Mouse (Mus musculus) lung, postnatal 36 days (tissue): ENCODE measurements around the gene Creld2.
A peak's percentile ranks its signal among the peaks of the same experiment; 100 is the strongest.

Source experiments
- DNase-seq: peaks from one replicate; pipeline ENCODE4 v3.0.0; 2022; ENCODE audit warnings: mixed read lengths

Creld2 gene

DNA sequence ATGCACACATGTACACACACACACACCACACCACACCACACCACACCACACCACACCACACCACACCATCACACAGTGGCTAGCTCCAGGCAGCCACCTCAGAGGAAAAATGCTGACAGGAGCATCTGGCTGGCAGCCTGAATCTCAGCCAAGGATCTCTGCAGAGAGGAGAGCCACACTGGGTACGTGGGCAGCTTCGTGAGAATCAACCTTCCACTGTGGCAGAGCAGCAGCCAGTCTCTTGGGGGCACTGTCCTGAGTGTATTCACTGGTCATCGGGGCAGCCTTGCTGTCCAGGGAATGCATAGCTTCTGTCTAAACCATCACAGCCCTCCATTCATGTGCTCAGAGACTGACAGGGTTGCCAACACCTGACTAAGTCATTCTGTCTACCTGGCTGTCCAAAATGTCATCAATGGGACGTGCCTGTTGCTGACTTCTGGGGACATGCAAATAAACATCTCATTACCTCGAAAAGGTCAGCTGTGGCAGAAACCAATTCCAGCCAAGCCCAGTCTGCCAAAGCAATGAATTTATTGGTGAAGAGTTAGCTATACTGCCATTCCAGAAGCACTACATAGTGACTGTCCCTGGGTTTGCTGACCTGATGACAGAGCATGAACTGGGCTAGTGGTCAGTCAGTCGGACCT is 10.5 kb downstream of the Creld2 start:
- no peak for DNase-seq

DNA sequence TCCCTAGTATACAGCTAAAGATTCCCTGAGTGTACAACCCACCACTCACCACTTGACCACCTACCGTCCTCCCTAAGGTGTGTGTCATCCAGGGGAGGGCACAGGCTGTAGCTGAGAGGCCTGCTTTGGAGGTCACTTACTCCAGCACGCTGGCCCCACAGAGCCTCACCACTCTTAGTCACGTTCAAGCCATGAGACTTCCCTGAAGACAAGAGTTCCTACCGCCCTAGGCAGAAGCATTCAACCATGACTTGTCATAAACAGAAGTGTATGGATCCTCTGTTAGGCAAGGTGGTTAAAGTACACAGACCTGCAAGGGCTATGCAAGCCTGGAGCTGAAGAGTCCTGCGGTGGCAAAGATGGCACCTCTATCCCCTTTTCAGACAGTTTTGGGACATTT is 11.2 kb downstream of the Creld2 start:
- DNase-seq: no peak

DNA sequence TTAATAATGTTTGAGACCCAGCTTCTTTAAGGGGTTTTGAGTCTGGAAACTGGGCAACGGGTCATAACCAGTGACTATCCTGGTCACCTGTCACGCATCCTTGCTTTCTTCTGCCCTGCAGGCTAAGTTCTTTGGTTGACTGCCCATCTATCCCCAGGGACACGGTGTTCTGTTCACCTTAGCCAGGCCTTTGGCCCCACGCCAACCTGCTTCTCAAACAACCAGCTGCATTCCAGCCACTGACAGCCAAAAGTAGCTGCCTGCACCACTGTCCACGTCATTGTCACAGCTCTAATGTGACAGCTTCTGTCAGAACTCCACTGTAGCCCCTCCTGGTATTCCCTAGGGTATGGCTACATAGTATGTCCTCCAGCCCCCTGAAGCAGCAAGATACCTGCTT is 12.0 kb downstream of the Creld2 start:
- DNase-seq: peak; percentile 91

DNA sequence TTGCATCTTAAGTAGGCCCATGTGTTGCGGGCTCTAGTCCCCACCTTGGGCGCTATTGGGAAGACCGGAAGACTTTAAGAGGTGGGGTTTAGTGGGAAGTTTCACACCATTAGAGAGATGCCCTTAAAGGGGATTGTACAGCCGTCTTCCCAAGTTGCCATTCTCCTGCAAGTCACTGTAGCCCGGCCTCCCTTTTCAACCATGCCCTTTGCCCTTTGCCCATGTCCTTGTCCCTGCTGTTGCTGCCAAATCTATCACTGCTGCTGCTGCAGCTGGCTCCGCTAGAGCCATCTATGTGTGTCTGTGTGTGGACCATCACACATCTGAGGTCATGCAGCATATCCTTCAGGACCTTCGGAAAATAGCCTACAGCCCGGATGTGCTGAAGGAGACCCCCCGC is 13.1 kb downstream of the Creld2 start:
- no peak for DNase-seq

DNA sequence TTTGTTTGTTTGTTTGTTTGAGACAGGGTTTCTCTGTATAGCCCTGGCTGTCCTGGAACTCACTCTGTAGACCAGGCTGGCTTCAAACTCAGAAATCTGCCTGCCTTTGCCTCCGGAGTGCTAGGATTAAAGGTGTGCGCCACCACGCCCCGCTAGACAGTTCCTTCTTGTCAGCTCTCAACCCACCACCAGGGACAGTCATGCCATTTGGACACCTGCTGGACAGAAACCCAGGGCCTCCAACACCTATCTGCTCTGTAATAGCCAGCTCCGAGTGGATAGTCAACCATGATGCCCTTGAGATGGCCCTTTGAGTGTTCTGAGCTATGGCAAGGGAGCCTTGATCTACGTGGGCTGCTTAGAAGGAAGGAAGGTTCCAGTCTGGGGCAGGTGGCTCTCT is 16.6 kb downstream of the Creld2 start:
- DNase-seq: no peak

DNA sequence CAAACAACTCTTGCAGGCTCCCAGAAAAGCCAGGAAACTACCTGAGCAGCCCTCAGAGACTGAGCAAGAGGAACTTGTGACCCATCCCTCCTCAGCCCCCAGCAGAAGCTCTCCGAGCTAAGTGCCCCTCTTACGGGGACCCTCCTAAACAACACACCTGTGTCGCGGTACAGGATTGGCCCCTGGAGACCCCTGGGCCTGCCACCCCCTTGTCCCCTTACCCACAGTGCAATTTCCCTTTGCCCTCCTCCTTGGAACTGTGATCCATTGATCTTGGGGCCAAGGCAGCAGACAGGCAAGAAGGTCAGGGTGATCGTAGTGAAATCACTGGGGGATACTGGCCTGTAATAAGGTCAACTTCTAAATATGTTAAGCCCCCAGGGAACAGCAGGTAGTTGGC is 17.1 kb downstream of the Creld2 start:
- no peak for DNase-seq

DNA sequence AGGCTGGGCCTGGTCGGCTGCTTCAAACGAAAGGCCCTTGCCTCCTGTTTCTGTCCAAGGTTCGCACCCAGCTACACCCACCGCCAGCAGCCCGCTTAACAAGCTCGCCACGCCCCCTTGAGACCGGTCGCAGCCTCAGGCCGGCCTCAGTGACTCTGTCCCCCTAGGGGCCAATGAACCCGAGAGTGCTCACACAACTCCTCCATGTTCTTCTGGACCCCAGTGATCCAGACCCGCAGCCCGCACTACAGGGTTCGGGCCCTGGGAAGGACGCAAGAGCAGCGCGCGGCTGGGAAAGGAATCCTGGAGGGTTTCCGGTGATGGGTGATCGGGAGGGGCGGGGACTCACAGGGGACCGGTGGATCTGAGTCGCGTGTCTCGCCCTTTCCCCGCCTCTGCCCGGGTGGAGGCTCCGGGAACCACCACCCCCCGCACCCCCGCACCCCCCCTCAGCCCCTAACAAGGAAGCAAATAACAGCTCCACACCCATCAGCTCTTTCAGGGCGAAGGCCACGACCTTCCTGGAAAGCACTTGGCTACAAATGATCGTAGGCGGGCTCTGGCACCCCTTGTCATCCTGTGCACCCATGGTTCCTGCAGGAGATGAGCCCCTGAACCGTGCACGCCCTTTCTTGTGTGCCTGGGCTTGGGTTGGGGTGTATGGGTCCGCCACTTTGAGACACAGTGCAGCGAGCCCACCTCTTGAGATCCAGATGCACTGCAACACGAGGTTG is 17.9 kb downstream of the Creld2 start:
- DNase-seq: peak; percentile 90

DNA sequence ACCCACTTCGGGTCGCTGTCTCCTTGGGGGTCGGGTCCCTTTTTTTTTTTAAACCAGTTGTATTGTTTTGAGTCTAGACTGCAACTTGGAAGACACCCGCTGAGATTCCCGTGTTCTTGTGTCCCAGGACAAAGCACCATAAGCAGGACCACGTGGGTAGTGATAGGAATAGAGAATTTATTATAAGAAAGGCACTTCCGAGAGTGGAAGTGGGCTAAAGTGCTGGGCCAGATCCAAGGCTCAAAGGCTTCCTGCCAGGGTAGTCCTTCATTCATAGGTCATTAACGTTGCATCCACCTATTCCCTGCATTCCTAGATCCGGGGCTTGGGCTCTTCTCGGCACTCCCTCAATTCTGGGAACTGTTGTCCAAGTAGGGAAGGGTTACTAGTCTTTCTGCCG is 18.5 kb downstream of the Creld2 start:
- peak; percentile 71 for DNase-seq

DNA sequence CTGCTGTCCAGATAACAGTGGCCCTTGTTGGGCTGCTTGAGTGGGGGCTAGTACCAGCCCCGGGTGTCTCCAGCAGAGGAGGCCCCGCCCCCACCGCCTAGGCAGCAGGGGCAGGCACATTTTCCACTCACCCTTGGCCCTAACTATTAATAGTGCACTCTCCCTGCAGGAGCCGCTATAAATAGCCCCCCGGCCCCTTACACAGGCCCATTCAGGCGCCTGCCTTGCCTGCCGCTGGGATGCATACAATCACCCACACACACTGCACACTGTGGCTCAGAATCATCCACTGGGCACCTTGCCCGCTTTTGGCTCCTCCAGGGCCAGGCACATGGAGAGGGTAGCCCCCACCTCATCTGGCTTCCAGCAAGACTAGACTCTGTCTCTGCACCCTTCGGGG is 19.8 kb downstream of the Creld2 start:
- DNase-seq: peak; percentile 63

DNA sequence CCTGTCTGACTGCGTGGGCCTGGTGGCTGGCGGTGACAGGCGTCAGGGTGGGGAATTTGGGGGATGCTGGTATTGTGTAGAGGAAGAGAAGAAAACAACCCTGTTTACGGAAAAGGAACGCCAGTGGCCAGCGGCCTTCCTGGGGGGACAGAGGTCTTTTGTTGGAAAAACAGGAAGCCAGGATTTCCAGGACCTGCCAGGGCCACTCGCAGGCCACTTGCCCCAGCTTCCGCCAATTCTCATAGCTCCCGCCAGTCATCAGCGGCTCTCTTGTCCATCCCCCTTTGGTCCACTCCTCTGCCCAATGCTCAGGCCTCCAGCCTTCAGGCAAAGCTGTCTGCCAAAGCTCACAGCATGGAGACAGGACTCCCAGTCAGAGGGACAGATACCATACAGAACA is 20.7 kb downstream of the Creld2 start:
- DNase-seq: peak; percentile 82

DNA sequence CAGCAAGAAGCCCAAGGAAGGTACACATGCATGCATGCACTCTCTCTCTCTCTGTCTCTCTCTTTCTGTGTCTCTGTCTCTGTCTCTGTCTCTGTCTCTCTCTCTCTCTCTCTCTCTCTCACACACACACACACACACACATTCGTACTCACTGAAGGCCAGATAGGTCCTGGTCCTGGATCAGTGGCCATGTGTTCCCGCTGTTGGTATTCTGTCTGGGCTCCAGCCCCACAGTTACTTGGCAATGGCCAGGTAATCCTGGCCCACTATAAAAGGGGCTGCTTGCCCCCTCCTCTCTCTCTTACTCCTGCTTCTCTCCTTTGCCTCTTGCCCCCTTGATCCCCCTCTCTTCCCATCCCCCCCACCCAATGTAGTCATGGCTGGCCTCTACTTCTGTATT is 21.7 kb downstream of the Creld2 start:
- no peak for DNase-seq

DNA sequence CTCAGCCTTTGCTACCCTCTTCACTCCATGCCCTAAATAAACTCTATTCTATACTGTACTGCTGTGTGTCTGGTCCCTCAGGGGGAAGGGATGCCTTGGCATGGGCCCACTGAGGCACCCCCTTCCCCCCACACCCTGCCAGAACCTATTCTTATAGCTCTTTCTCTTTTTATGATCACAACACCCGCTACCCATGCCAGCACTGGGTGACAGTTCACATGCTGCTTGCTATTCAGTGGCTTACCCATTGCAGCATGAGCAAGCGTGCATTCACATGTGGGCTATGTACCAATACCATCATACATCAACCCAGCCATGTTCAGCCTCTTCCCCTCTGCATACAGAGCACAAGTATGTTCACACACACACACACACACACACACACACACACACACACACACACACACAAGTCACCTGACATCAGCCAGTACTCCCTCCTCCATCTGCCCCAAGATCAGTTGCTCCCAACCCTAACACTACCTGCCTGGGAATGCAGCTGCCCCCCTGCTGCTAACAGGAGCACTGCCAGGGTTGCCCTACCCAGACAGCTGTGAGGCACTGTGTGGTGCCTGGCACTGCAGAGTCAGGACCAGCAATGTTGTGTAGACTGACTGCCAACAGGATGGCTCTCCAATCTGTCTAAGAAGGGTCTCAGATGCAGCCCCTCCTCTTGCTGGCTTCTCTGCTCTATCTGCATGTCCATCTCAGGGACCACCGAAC is 22.3 kb downstream of the Creld2 start:
- no peak for DNase-seq

DNA sequence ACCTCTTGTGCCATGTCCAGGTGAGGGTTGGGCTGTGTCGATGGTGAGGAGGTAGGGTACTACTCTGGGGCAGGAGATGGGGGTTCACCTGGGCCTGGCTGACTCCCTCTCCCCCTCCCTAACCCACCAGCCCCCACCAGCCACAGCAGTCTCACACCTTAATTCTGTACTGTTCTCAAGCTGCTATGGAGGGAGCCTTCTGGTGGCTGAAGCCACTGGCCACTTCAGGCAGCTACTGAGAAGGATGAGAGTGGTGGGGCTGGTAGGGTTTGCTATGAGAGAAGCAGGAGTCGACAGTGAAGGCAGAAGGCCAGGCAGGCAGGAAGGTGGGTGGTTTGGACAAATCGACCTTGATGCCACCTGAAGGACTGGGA is 22.8 kb downstream of the Creld2 start:
- no peak for DNase-seq

DNA sequence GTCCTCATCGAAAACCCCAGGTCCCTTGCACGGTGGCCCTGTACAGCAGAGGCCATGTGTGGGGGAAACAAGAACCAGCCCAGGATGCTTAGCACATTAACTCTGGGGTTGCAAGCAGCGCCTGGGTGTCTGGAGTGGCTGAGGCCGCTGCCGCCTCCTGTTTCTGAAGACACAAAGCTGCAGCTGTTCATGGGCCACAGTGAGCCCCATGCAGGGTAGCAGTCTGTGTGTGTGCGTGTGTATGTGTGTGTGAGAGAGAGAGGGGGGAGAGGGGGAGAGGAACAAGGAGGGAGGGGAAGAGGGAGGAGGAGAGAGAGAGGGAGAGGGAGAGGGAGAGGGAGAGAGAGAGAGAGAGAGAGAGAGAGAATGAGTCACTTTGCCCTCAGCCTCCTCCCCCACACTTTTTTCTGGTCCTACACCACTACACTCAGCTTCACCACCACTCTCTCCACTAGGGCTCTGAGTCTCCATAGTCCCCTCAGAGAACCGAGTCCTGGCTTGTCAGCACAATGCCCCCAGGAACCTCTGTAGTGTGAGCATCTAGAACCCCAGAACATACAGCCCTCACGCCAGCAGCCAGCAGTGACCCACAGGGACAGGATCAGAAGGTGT is 24.1 kb downstream of the Creld2 start:
- no peak for DNase-seq

DNA sequence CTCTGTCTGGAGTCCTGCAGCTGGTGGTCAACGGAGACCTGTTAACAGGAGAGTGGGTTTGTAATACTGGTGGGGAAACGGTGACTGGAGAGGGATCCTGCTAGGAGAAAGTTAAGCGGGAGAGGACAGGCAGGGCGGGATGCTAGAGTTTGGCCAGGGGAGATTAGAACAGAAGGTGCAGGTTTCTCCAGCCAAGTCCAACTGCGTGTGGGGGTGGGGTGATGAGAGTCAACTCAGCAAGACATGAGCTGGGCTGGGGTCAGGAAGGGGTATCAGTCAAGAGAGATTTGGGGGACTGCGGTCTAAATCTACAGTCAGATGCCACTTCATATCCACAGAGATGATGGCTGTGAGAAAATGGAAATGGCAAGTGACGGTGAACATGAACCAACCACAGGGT is 25.5 kb downstream of the Creld2 start:
- DNase-seq: no peak

DNA sequence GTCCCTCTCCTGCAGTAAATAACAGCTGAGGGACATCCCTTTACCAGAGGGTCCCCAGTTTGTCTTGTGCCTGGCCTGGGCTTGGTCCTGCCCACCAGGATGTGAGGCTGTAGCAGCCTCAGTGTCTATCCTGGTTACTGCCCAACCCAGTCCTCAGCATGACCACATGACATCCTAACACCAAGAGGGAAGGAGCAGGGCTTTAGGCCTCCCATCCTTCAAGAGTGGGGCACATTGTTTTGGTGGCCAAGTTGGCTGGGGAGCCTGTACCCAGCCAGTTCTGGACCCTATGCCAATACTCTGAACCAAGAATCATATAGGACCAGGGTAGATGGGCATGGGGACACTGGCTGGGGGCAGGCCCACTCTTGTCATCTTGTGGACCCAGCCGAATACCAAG is 29.2 kb downstream of the Creld2 start:
- DNase-seq: no peak

DNA sequence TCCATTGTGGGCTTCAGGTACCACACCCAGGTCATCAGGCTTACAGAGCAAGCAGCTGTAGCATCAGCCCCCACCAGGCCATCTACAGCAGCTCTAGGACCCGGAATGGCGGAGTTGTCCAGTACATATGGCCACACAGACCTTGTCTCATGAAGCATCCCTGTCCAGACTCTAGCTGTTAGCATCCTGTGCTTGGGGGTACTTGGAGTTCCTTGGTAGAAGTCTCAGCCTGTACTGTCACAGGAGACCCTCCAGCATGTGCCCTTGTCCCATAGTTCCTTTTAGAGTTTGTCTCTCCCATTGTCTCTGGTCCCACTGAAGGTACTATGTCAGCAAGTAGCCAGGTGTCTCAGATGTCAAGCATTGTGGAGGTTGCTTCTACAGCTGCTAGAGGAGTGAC is 30.2 kb downstream of the Creld2 start:
- no peak for DNase-seq

DNA sequence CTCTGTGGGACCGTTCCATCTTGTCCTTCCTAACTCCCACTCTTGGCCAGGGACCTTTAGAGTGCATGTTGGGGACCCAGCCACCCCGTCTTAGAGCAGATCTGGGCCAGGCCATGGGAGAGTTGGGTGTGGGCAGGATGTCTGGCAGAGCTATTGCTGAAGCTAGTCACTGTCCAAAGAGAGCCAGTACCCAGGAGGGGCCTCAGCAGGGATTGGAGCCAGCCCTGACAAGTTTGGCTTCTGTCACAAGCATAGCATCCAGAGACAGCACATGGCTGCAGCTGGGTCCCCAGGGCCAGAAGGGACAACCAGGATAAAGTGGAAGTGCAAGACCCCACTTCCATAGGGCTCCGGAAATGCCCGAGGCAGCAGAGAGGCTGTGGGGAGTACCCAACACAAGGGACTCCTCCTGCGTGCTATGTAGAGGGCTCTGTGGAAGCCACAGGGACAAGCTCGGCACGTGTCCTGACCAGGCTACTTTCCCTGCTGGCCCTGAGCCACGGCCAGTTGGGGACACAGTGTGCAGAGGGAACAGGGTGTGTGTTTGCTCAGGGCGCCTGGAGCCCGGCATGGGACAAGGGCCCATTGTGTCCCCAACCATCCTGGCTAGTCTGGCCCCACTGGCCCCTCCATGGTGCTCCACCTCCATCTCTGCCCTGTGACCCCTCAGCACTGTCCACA is 30.8 kb downstream of the Creld2 start:
- DNase-seq: peak; percentile 96

DNA sequence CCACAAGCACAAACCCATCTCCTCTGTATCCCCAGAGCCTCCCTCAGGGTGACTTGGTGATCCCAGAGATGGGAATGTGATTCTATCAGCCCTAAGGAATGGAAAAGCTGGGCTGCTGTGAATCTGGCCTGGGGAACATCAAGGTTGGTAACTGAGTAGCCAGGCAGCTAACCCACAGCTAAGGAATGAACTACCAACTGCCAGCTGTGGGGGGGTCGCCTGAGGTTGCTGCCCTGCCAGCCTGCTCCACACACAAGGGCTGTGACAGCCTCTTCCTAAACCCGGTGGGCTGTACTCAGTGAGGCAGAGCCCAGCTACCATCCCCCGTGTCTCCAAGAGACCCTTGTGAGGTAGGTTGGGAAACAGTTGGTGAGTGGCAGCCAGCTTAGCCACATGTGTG is 31.6 kb downstream of the Creld2 start:
- DNase-seq: peak; percentile 28

DNA sequence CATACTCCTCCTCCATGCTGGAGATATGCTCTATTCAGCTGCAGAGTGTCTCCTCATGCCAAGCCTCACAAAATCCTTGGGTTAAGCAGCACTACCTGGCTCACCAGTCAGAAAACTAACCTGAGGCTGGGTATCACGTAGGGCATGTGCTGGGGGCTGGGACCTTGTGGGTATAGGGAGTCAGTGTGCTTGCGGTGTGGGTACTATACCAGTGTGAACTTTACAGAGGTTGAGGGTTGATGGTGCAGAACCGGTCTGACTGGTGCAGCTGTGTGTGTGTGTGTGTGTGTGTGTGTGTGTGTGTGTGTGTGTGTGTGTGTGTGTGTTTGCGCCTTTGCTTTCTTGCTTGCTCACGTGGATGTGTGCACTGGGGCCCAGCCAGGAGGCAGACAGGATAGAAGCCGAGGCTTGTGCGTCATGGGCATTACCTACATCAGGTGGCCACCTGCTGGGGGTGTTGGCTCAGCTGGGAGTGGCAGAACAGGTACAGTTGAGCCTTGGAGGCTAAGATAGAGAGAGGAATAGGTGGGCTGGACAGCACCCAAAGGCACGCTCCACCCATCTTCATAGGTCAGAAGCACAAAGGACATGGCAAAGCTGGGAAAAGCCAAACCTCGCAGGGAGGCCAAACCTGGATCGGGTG is 32.2 kb downstream of the Creld2 start:
- peak; percentile 94 for DNase-seq

DNA sequence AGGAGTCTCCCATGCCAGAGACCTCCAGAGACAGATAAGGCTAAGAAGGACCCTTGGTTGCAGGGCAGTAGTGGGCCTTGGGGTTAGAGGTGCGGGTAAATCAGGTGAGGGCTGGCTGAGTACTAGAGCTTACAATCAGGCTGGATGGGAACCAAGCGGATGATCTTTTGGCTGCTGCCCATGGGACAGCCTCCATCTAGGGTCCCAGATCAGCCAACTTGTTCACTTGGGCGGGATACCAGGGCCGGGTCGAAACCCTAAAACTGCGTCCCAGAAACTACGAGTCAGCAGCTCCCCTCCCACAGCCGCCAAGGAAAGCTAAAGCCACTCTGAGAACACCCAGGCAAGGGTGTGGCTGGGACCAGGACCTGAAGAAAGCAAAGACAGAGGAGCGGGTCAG is 33.7 kb downstream of the Creld2 start:
- no peak for DNase-seq

DNA sequence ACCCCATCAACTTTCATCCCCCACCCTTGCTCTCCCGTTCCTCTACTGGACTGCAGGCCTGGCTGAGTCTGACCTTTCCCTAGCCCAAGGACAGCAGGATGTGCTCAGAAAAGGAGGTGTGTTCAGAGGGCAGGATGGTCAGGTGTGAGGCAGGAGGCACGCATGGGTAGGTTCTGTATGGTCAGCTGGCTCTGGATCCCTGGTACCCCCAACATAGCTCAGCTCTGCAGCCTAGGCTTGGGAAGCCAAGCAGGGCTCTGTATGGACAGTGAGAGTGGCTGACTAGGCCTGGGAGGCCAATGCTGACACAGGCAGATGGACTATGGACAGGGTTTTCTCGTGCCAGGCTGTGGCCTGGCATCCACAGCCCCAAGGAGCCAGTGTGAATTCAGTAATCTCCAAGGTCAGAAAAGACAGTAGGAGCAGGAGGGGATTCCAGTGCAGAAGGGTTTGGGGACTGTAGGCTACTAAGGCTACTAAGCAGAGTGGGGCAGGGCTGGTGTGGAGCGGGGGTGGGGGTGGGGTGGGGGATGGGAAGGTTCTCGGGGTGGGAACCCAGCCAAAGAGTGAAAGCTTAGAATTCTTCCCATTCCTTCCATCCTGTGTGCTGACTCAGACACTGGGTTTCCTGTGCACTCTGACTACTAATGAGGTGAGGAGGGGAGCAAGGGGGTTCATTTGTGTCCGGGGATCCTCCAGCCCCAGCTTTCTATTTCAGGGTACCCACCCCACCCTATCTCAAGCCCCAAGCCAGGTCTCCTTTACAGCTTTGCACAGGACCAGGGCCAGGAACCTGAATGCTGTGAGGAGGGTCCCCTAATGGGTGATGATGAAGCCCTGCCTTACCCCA is 34.9 kb downstream of the Creld2 start:
- DNase-seq: no peak
